Mouse (Mus musculus): ENCODE results near the gene Llgl2. TPM values are rescaled to one million over a fixed set of nuclear protein-coding genes. Genes with fewer than 3 reads are reported as not detected.
A peak's percentile ranks its signal among the peaks of the same experiment; 100 is the strongest.

Gene Llgl2
- polyA plus RNA-seq, 1 experiment from 2014 or later: 18.7 TPM

DNA sequence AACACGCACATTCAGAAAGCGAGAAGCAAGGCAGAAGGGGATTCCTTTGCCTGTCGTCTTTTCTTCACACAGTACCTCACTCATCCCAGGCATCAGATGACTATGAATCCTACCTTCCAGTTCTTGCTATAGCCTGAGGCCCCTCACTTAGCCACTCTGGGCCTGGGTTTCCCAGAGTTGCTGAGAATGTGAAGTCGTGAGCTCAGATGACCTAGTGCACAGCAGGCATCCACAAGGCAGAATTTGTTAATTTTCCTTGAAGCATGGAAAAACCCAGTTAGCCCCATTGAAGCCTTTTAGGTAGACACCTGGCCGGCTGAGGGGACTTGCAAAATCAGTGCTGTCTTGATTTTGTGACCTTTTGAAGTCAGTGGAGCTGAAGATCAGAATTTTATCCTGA is 2.6 kb downstream of the Llgl2 start:
- Histone ChIP-seq H3K9ac (ENCODE audit: low read depth, low read length) (no peak overlapping the region), H3K9me3 (ENCODE audit: control insufficient read depth, low read length) (no peaks in the 10 kb centered on the region), H3K4me3 (ENCODE audit: low read depth, low read length) (no peak overlapping the region), H3K27ac (ENCODE audit: low read depth, low read length) (no peak overlapping the region), H3K36me3 (ENCODE audit: control insufficient read depth, insufficient read depth, low read length) (peaks cover 12% of the 10 kb centered on the region), H3K4me2 (no peak overlapping the region), H3K4me1 (replicated peaks; ENCODE audit: control insufficient read depth, insufficient read depth, low read length) (peaks cover 46% of the 10 kb centered on the region), H3K27me3 (replicated peaks; ENCODE audit: control insufficient read depth, insufficient read depth, low read length) (0 out of 2 replicates have a peak, but pooled peaks cover 3% of the 10 kb centered on the region)
- ATAC-seq (replicated peaks; ENCODE audit: low FRiP score): no peak
- 67% methylated on average over 5 of the region's 5 CpGs for WGBS
- no peak for DNase-seq (ENCODE audit: low spot score)

- Histone ChIP-seq H3K27me3 (replicated peaks; ENCODE audit: control insufficient read depth, insufficient read depth, low read length) (0 out of 2 replicates have a peak, but pooled peaks cover 3% of the 10 kb centered on the region), H3K9me3 (ENCODE audit: control insufficient read depth, low read length) (no peaks in the 10 kb centered on the region), H3K4me3 (ENCODE audit: low read depth, low read length) (no peak overlapping the region), H3K4me1 (replicated peaks; ENCODE audit: control insufficient read depth, insufficient read depth, low read length) (peaks cover 57% of the 10 kb centered on the region), H3K9ac (ENCODE audit: low read depth, low read length) (no peak overlapping the region), H3K4me2 (no peak overlapping the region), H3K27ac (ENCODE audit: low read depth, low read length) (no peak overlapping the region), H3K36me3 (ENCODE audit: control insufficient read depth, insufficient read depth, low read length) (peaks cover under 1% of the 10 kb centered on the region; the same call in 1 of the 2 replicates)
- WGBS: 82% methylated on average over 6 of the region's 6 CpGs
- DNase-seq (ENCODE audit: low spot score) (no peak), ATAC-seq (replicated peaks; ENCODE audit: low FRiP score) (no peak)
Measured at GRCm38 (mm10) chr11:115827624-115828023, 3.8 kb downstream of the Llgl2 start.

- Histone ChIP-seq H3K4me1 (replicated peaks; ENCODE audit: control insufficient read depth, insufficient read depth, low read length) (peaks cover 68% of the 10 kb centered on the region), H3K4me3 (ENCODE audit: low read depth, low read length) (no peak overlapping the region), H3K27me3 (replicated peaks; ENCODE audit: control insufficient read depth, insufficient read depth, low read length) (0 out of 2 replicates have a peak, but pooled peaks cover 3% of the 10 kb centered on the region), H3K4me2 (no peak overlapping the region), H3K36me3 (ENCODE audit: control insufficient read depth, insufficient read depth, low read length) (no peaks in the 10 kb centered on the region), H3K9me3 (ENCODE audit: control insufficient read depth, low read length) (no peaks in the 10 kb centered on the region), H3K27ac (ENCODE audit: low read depth, low read length) (0 out of 2 replicates have a peak overlapping the region, but pooled peaks have one; percentile 36), H3K9ac (ENCODE audit: low read depth, low read length) (no peak overlapping the region)
- ATAC-seq (replicated peaks; ENCODE audit: low FRiP score) (no peak), DNase-seq (ENCODE audit: low spot score) (no peak)
- 45% methylated on average over 4 of the region's 4 CpGs for WGBS
Measured at GRCm38 (mm10) chr11:115829036-115829435, 5.2 kb downstream of the Llgl2 start.

DNA sequence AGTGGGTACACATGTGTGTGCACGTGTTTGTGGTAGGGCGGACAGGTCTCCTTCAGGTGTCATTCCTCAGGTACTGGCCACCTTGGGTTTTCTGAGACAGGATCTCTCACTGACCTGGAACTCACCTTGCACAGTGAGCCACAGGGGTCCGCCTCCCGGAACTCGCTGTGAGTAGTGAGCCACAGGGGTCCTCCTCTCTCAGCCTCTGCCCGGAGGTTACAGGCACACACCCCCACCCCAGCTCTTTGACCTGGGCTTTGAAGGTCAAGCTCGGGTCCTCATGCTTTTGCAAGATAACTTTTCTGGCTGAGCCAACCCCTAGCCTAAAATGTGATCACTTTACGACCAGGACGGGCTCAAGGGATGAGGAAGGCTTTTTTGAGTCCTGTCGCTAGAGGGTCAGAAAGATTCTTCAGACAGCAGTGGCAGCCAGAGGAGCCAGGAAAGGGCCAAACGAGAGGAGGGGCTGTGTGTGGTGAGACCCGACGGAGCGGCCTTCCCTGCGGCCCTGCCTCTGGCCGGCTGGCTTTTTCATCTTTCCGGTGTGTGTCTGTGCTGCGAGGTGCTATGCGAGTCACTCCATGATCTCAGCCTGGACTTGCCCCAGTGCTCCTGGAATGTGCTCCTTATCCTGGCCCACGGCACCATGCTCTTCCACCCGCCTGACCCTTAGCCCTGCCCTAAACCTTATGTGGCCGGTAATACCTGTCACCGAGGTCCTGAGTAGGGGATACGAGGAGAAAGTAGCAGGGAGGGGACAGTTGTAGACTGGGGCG is 6.9 kb downstream of the Llgl2 start:
- H3K4me2 ChIP-seq: peak overlapping the region; percentile 65
- WGBS: 25% methylated on average over 25 of the region's 25 CpGs
- DNase-seq (ENCODE audit: low spot score) (no peak), ATAC-seq (replicated peaks; ENCODE audit: low FRiP score) (peak; percentile 6; the same call in 1 of the 2 replicates)
- no peaks in the 10 kb centered on the region for H3K36me3 ChIP-seq (ENCODE audit: control insufficient read depth, insufficient read depth, low read length)
- H3K27ac ChIP-seq (ENCODE audit: low read depth, low read length): peak overlapping the region; percentile 76
- peak overlapping the region; percentile 35 for H3K9ac ChIP-seq (ENCODE audit: low read depth, low read length)
- H3K27me3 ChIP-seq (replicated peaks; ENCODE audit: control insufficient read depth, insufficient read depth, low read length): 0 out of 2 replicates have a peak, but pooled peaks cover 3% of the 10 kb centered on the region
- H3K4me1 ChIP-seq (replicated peaks; ENCODE audit: control insufficient read depth, insufficient read depth, low read length): peaks cover 64% of the 10 kb centered on the region
- peak overlapping the region; percentile 30 for H3K4me3 ChIP-seq (ENCODE audit: low read depth, low read length)
- H3K9me3 ChIP-seq (ENCODE audit: control insufficient read depth, low read length): no peaks in the 10 kb centered on the region

DNA sequence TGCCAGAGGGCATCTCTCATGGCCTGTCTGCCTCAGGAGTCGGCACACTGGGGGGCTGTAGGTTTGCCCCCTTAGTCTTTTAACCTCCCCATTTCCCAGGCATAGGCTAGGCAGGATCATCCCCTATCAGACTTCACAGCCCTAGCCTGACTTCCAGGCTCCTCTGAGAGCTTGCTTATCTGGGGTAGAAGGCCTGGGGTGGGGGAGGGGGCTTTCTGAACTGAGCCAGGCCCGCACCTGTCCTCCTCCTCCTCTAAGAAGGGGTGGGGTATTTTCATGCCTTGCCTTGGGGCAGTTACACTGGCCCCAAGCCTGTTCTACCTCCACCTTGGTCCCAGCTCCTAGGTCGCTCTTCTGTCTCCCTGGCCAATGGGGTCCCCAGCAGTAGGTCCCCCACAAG is 7.7 kb downstream of the Llgl2 start:
- WGBS: 15% methylated on average over 3 of the region's 3 CpGs
- Histone ChIP-seq H3K4me2 (peak overlapping the region; percentile 65), H3K9me3 (ENCODE audit: control insufficient read depth, low read length) (no peaks in the 10 kb centered on the region), H3K9ac (ENCODE audit: low read depth, low read length) (peak overlapping the region; percentile 35), H3K4me3 (ENCODE audit: low read depth, low read length) (peak overlapping the region; percentile 30), H3K27ac (ENCODE audit: low read depth, low read length) (peak overlapping the region; percentile 76), H3K36me3 (ENCODE audit: control insufficient read depth, insufficient read depth, low read length) (no peaks in the 10 kb centered on the region), H3K4me1 (replicated peaks; ENCODE audit: control insufficient read depth, insufficient read depth, low read length) (peaks cover 59% of the 10 kb centered on the region), H3K27me3 (replicated peaks; ENCODE audit: control insufficient read depth, insufficient read depth, low read length) (no peaks in the 10 kb centered on the region)
- DNase-seq (ENCODE audit: low spot score): no peak
- ATAC-seq (replicated peaks; ENCODE audit: low FRiP score): peak; percentile 86

DNA sequence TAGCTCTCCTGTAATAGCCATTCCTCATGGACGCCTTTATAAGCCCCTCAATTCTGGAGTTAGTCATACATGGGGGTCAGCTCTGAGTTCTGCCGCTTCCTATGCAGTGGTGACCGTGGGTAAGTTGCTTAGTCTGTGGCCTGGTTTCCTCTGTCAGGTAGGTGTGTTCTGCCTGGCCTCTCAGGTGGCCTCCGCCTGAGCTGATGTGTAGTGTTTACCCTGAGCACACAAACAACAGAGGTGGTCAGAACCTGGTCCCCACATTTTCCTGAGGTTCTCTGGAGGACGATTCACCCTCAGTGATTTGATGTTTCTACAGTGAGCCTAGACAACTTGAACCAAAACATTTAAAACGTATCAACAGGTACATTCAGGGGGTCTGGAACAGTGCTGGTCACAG is 8.2 kb downstream of the Llgl2 start:
- Histone ChIP-seq H3K4me3 (ENCODE audit: low read depth, low read length) (peak overlapping the region; percentile 30; the same call in 1 of the 2 replicates), H3K4me1 (replicated peaks; ENCODE audit: control insufficient read depth, insufficient read depth, low read length) (peaks cover 58% of the 10 kb centered on the region), H3K4me2 (peak overlapping the region; percentile 65), H3K9me3 (ENCODE audit: control insufficient read depth, low read length) (no peaks in the 10 kb centered on the region), H3K36me3 (ENCODE audit: control insufficient read depth, insufficient read depth, low read length) (no peaks in the 10 kb centered on the region), H3K27me3 (replicated peaks; ENCODE audit: control insufficient read depth, insufficient read depth, low read length) (no peaks in the 10 kb centered on the region), H3K27ac (ENCODE audit: low read depth, low read length) (peak overlapping the region; percentile 76), H3K9ac (ENCODE audit: low read depth, low read length) (peak overlapping the region; percentile 35; the same call in 1 of the 2 replicates)
- ATAC-seq (replicated peaks; ENCODE audit: low FRiP score): no peak
- 50% methylated on average over 6 of the region's 6 CpGs for WGBS
- DNase-seq (ENCODE audit: low spot score): no peak

GRCm38 (mm10) chr11:115832523-115832922 is 8.7 kb downstream of the Llgl2 start:
- Histone ChIP-seq H3K27ac (ENCODE audit: low read depth, low read length) (peak overlapping the region; percentile 76), H3K9ac (ENCODE audit: low read depth, low read length) (peak overlapping the region; percentile 44), H3K4me3 (ENCODE audit: low read depth, low read length) (peak overlapping the region; percentile 2; the same call in 1 of the 2 replicates), H3K36me3 (ENCODE audit: control insufficient read depth, insufficient read depth, low read length) (no peaks in the 10 kb centered on the region), H3K4me2 (peak overlapping the region; percentile 65), H3K27me3 (replicated peaks; ENCODE audit: control insufficient read depth, insufficient read depth, low read length) (no peaks in the 10 kb centered on the region), H3K4me1 (replicated peaks; ENCODE audit: control insufficient read depth, insufficient read depth, low read length) (peaks cover 58% of the 10 kb centered on the region), H3K9me3 (ENCODE audit: control insufficient read depth, low read length) (no peaks in the 10 kb centered on the region)
- peak; percentile 69 for DNase-seq (ENCODE audit: low spot score)
- WGBS: 37% methylated on average over 8 of the region's 8 CpGs
- no peak for ATAC-seq (replicated peaks; ENCODE audit: low FRiP score)

- Histone ChIP-seq H3K4me2 (peak overlapping the region; percentile 65), H3K4me1 (replicated peaks; ENCODE audit: control insufficient read depth, insufficient read depth, low read length) (peaks cover 58% of the 10 kb centered on the region), H3K36me3 (ENCODE audit: control insufficient read depth, insufficient read depth, low read length) (no peaks in the 10 kb centered on the region), H3K4me3 (ENCODE audit: low read depth, low read length) (0 out of 2 replicates have a peak overlapping the region, but pooled peaks have one; percentile 2), H3K9ac (ENCODE audit: low read depth, low read length) (peak overlapping the region; percentile 44; the same call in 1 of the 2 replicates), H3K27ac (ENCODE audit: low read depth, low read length) (peak overlapping the region; percentile 76), H3K27me3 (replicated peaks; ENCODE audit: control insufficient read depth, insufficient read depth, low read length) (no peaks in the 10 kb centered on the region), H3K9me3 (ENCODE audit: control insufficient read depth, low read length) (no peaks in the 10 kb centered on the region)
- DNase-seq (ENCODE audit: low spot score) (no peak), ATAC-seq (replicated peaks; ENCODE audit: low FRiP score) (peak; percentile 55; the same call in 1 of the 2 replicates)
- 9% methylated on average over 8 of the region's 8 CpGs for WGBS
Measured at GRCm38 (mm10) chr11:115833021-115833513, 9.2 kb downstream of the Llgl2 start.
